Mouse (Mus musculus): ENCODE measurements at regions not wholly inside any gene's neighbourhood (a gene's known extent, or its start where the extent isn't known, plus 50 kb on each side); places are given as distances from the start of the nearest gene placed in this dataset.

GRCm38 (mm10) chr15:41154551-41155151 lies 1020.5 kb downstream of the 9330182O14Rik start:
- TF ChIP-seq CTCF (IDR thresholded peaks at IDR 0.05; ENCODE audit: low read depth) (no peak), EP300 (IDR thresholded peaks at IDR 0.05; ENCODE audit: low read depth) (no peak)

Measured in liver, embryonic 14.5 days (tissue).